Mouse (Mus musculus) liver, adult 2 months (tissue): Measurements from ENCODE around the gene Gm20388.

Source experiments
- CTCF ChIP-seq: fragments of 200-500 bp; IDR thresholded peaks from 2 replicates; pipeline ENCODE4 v1.5.1; 2011; ENCODE audit warnings: low read depth, low read length, control low read depth
- POLR2A ChIP-seq: fragments of 200-500 bp; IDR thresholded peaks from 2 replicates; pipeline ENCODE4 v1.6.1; 2011; ENCODE audit warnings: low read length, control low read depth; ENCODE audit not compliant: insufficient read depth; ENCODE audit errors: extremely low read depth

GRCm38 (mm10) chr8:121296082-121296481 is 1385.4 kb downstream of the Gm20388 start:
- TF ChIP-seq CTCF (no peak), POLR2A (no peak)
